ENCODE assay signal across 13 mouse cellular contexts in genomic region chr2:163596873-163597155, GRCm38 (mm10). TPM values are rescaled to one million over a fixed set of nuclear protein-coding genes. Genes with fewer than 3 reads are reported as not detected.
DNase-seq lines count a peak whose midpoint lies in the region; ATAC-seq and TF ChIP-seq lines count a peak whose summit lies in the region.
"Had no signal": no experiment of that assay in that cellular context is flagged by ENCODE, and none has a peak within 500 bp of the region (broad histone marks: within the 10 kb centered on the region; RNA-seq: fewer than 3 reads in every experiment).

No protein-coding gene starts in this region.

- no peak for DNase-seq in heart, postnatal 10 days
- DNase-seq in lung, embryonic 14.5 days: no peak
- no peak for DNase-seq in lung, postnatal 4 days
- DNase-seq in spleen, postnatal 10 days (ENCODE audit: low spot score in 2 of 2): no peak
- DNase-seq: cerebellum, postnatal 36 days; layer of hippocampus, postnatal 36 days; right cerebral cortex, postnatal 25 days had no signal

- no peaks in the 10 kb centered on the region for H3K27me3 ChIP-seq in heart, embryonic 16.5 days (ENCODE audit: control insufficient read depth, insufficient read depth, low read length)
- H3K27me3 ChIP-seq in lung, embryonic 14.5 days (ENCODE audit: insufficient read depth, low read length): no peaks in the 10 kb centered on the region
- H3K27me3 ChIP-seq in intestine, embryonic 15.5 days (replicated peaks): no peaks in the 10 kb centered on the region
- H3K27me3 ChIP-seq: embryonic facial prominence, embryonic 13.5 days; limb, embryonic 12.5 days had no signal

- no peaks in the 10 kb centered on the region for H3K9me3 ChIP-seq in heart, embryonic 16.5 days (replicated peaks; ENCODE audit: control insufficient read depth, low read length)
- no peaks in the 10 kb centered on the region for H3K9me3 ChIP-seq in lung, embryonic 14.5 days (ENCODE audit: low read depth, low read length)
- no peaks in the 10 kb centered on the region for H3K9me3 ChIP-seq in intestine, embryonic 15.5 days
- H3K9me3 ChIP-seq: embryonic facial prominence, embryonic 13.5 days; forebrain, embryonic 12.5 days; limb, embryonic 12.5 days had no signal

- no peak for TF ChIP-seq POLR2A in olfactory bulb, adult 2 months (IDR thresholded peaks at IDR 0.05; ENCODE audit: insufficient read depth, low read depth, low read length)

- intact Hi-C loops in heart, postnatal 10 days (cut with DNase I): loop anchor here (10.0 kb wide), 1 partner anchor 142 kb away; no protein-coding TSS in a partner anchor

- no peak overlapping the region for H3K9ac ChIP-seq in heart, embryonic 16.5 days (ENCODE audit: low read length)
- H3K9ac ChIP-seq in lung, embryonic 14.5 days: no peak overlapping the region
- H3K9ac ChIP-seq in intestine, embryonic 15.5 days: no peak overlapping the region
- H3K9ac ChIP-seq: embryonic facial prominence, embryonic 13.5 days; forebrain, embryonic 12.5 days; limb, embryonic 12.5 days had no signal

- H3K36me3 ChIP-seq in heart, embryonic 16.5 days (ENCODE audit: control insufficient read depth, insufficient read depth): no peaks in the 10 kb centered on the region
- no peaks in the 10 kb centered on the region for H3K36me3 ChIP-seq in lung, embryonic 14.5 days (ENCODE audit: insufficient read depth)
- no peaks in the 10 kb centered on the region for H3K36me3 ChIP-seq in intestine, embryonic 15.5 days
- H3K36me3 ChIP-seq: embryonic facial prominence, embryonic 13.5 days; forebrain, embryonic 12.5 days; limb, embryonic 12.5 days had no signal

- 55% methylated on average over 3 of the region's 3 CpGs for WGBS in heart, embryonic 16.5 days
- WGBS in lung, embryonic 14.5 days: 57% methylated on average over 3 of the region's 3 CpGs
- WGBS in intestine, embryonic 15.5 days: 41% methylated on average over 3 of the region's 3 CpGs
- WGBS in olfactory bulb, adult 2 months: 82% methylated on average over 3 of the region's 3 CpGs

- H3K4me3 ChIP-seq in heart, embryonic 16.5 days (ENCODE audit: low read length): no peak overlapping the region
- no peak overlapping the region for H3K4me3 ChIP-seq in lung, embryonic 14.5 days (ENCODE audit: low read depth, low read length)
- H3K4me3 ChIP-seq in intestine, embryonic 15.5 days (replicated peaks): no peak overlapping the region
- no peak overlapping the region for H3K4me3 ChIP-seq in olfactory bulb, adult 2 months (ENCODE audit: insufficient read depth, low read depth, low read length)
- H3K4me3 ChIP-seq: embryonic facial prominence, embryonic 13.5 days; forebrain, embryonic 12.5 days; limb, embryonic 12.5 days had no signal

- no peak for ATAC-seq in heart, embryonic 16.5 days (replicated peaks; ENCODE audit: extremely low read depth, insufficient read depth, low FRiP score)
- no peak for ATAC-seq in lung, embryonic 14.5 days (ENCODE audit: insufficient read depth)
- no peak for ATAC-seq in intestine, embryonic 15.5 days

- H3K27ac ChIP-seq in heart, embryonic 16.5 days (ENCODE audit: low read length): peak overlapping the region; percentile 81
- H3K27ac ChIP-seq in lung, embryonic 14.5 days (ENCODE audit: low read depth): peak overlapping the region; percentile 74
- peak overlapping the region; percentile 72 for H3K27ac ChIP-seq in intestine, embryonic 15.5 days
- H3K27ac ChIP-seq in olfactory bulb, adult 2 months (ENCODE audit: insufficient read depth, low read depth, low read length): peak overlapping the region; percentile 24; the same call in 1 of the 2 replicates
- H3K27ac ChIP-seq: embryonic facial prominence, embryonic 13.5 days; forebrain, embryonic 12.5 days; limb, embryonic 12.5 days had no signal

- H3K4me2 ChIP-seq in heart, embryonic 16.5 days (ENCODE audit: low read depth, low read length): no peak overlapping the region
- no peak overlapping the region for H3K4me2 ChIP-seq in lung, embryonic 14.5 days
- no peak overlapping the region for H3K4me2 ChIP-seq in intestine, embryonic 15.5 days (replicated peaks)
- H3K4me2 ChIP-seq: embryonic facial prominence, embryonic 13.5 days; forebrain, embryonic 12.5 days; limb, embryonic 12.5 days had no signal

- peaks cover 12% of the 10 kb centered on the region for H3K4me1 ChIP-seq in heart, embryonic 16.5 days (ENCODE audit: control insufficient read depth, insufficient read depth, low read length)
- H3K4me1 ChIP-seq in lung, embryonic 14.5 days (ENCODE audit: insufficient read depth): peaks cover 10% of the 10 kb centered on the region; the same call in 1 of the 2 replicates
- peaks cover 25% of the 10 kb centered on the region for H3K4me1 ChIP-seq in intestine, embryonic 15.5 days (replicated peaks)
- H3K4me1 ChIP-seq in olfactory bulb, adult 2 months (ENCODE audit: control insufficient read depth, insufficient read depth, low read length): peaks cover 5% of the 10 kb centered on the region
- H3K4me1 ChIP-seq: limb, embryonic 12.5 days had no signal

- TF ChIP-seq CTCF in lung, embryonic 14.5 days (IDR thresholded peaks at IDR 0.05; ENCODE audit: low read depth): no peak
- TF ChIP-seq CTCF in olfactory bulb, adult 2 months (IDR thresholded peaks at IDR 0.05; ENCODE audit: insufficient read depth, low read depth, low read length): no peak

RNA-seq across cellular contexts. Expression of gene Ttpal, which starts 5.3 kb away (rescaled TPM):
- polyA plus RNA-seq in heart, embryonic 16.5 days (2015; fragmentation: Nextera tagmentation; extraction: Ambion mirVana): 18.6 and 19.0 TPM in 2 replicates
- total RNA-seq in heart, postnatal 10 days (2021): 10 to 100 TPM; 13.6 to 14.2 TPM
- 37.3 and 41.1 TPM in 2 replicates for polyA plus RNA-seq in lung, embryonic 14.5 days (2014; fragmentation: Nextera tagmentation; extraction: Ambion mirVana)
- 25.7 and 26.5 TPM in 2 replicates for polyA plus RNA-seq in intestine, embryonic 15.5 days (2015; fragmentation: Nextera tagmentation; extraction: Ambion mirVana)
- not detected in 2 replicates for polyA plus RNA-seq in olfactory bulb, adult 2 months (2012; ENCODE audit: insufficient read depth, insufficient read length, low replicate concordance, missing spikeins)

RNA-seq across cellular contexts. Expression of gene Serinc3, which starts 48.1 kb away (rescaled TPM):
- 56.1 and 71.3 TPM in 2 replicates for polyA plus RNA-seq in heart, embryonic 16.5 days (2015; fragmentation: Nextera tagmentation; extraction: Ambion mirVana)
- total RNA-seq in heart, postnatal 10 days (2021): 100 to 1,000 TPM; 327 to 358 TPM
- 56.2 and 62.5 TPM in 2 replicates for polyA plus RNA-seq in lung, embryonic 14.5 days (2014; fragmentation: Nextera tagmentation; extraction: Ambion mirVana)
- polyA plus RNA-seq in intestine, embryonic 15.5 days (2015; fragmentation: Nextera tagmentation; extraction: Ambion mirVana): 45.3 and 47.1 TPM in 2 replicates
- polyA plus RNA-seq in olfactory bulb, adult 2 months (2012; ENCODE audit: insufficient read depth, insufficient read length, low replicate concordance, missing spikeins): 82.6 TPM in 1 of 2 replicates, not detected in the other

Comparison
In these comparisons a context has a peak if more than half of its experiments do, and no peak if none do; other contexts are left out.
1. H3K27ac ChIP-seq: peak in every context shown above with its lines; median percentile 81 in heart, embryonic 16.5 days; 74 in lung, embryonic 14.5 days; 72 in intestine, embryonic 15.5 days; 24 in olfactory bulb, adult 2 months.